Mouse (Mus musculus): ENCODE measurements at regions not wholly inside any gene's neighbourhood (a gene's known extent, or its start where the extent isn't known, plus 50 kb on each side); places are given as distances from the start of the nearest gene placed in this dataset.

DNA sequence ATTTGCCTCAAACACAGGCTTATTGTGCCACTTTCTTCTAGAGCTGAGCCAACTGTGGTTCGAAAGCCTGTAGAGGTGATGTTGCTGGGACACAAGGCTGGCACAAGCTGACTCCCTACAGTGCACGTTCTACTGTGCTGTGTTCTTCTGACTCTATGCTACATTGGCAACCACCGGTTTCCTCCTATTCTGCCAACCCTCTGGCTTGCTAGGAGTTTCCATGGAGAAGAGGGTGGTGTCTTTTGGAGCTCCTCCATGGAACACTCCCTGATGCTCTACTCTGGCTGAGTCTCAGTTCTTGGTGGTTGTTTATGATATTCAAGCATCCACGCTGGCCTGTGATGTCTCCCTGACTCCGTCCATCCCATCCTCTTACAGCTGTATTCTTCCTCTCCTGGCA, 124.9 kb upstream of the Nmur2 start:
- in situ Hi-C loops (cut with MseI, MboI), result no loop called here

DNA sequence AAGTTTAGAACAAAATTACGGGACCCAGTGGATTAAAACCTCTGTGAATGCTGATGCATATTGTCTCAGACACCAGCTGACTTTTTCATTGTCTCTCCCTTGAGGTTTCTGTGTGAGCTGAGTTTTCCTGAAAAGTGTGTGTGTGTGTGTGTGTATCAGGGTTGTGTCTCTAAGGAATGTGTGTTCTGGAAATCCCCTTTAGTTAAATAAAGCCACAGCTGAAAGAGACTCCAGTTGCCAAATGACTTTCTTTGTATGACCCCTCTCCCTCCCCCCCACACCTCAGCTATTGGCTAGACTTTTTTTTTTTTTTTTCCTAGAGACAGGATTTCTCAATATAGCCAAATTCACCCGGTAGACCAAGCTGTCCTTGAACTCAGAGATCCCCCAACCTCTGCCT, 119.5 kb upstream of the Nmur2 start:
- in situ Hi-C loops (cut with MseI, MboI), result no loop called here

DNA sequence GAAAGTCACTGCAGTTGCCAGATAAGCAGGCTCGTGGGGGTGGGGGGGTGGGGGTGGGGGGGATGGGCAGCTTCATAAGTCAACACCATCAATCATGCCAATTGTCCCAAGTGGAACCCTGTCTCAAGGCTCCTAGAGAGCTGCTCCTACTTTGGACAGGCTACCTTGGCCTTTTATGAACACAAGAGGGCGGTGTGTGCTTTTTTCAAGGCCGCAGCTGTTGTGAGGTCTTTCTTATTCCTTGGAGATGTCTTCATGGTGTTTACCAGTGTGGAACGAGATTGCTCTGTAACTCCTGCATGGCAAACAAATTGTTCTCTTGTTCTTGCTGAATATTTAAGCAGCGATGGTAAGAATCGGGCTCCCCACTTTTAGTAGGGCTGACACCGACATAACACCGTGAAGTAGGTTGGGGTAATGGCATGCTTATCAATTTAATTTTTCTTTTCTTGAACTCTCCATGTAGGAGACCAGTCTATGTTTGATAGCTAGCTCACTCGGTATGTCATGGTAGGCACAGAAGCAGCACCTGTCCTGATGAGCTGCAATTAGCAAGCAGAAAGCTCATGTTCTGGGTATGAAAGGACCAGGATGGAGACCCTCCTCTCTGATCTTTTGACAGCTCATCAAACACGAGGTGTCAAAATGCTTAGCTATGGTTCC, 118.7 kb upstream of the Nmur2 start:
- in situ Hi-C loops (cut with MseI, MboI), result no loop called here

DNA sequence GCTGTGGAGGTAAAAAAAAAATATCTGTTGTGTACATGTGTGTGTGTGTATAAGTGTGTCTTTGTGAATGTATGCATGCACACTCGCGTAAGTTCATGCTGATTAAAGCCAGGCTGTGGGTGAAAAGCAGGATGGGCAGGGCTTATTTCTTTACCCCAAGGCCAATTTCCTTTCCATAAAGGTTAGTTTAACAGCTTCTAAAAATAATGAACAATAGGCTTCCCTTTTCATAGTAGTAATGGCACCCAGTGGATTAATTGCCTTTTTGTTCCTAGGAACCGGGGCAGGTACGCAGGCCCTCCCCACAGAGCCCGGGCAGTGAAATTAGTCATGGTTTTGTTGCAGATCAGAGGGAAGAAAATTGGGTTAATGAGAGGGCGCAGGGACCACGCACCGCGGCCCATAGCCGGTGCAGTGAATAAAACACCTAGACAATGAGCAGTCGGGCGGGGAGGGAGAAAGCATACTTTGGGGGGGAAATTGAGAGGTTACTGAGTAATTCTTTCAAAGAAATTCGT, 110.1 kb upstream of the Nmur2 start:
- in situ Hi-C loops (cut with MseI, MboI), result no loop called here

DNA sequence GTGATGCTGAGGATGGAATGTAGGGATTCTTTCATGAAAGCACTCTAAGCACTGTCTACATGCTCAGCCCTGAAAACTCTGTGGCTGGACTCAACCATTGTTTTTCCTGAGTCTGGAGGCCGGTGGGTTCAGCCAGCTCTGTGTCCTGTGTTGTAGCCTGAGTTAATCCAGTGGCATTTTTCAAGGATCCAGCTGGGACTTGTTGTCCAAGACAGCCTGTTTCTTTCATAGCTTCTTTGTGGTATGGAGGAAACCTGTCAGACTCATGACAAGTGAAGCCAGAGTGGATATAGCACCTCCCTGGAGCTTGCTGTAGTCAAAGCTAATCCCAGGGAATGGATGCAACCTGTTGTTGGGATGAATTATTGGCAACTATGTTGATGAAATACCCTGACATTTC, 108.9 kb upstream of the Nmur2 start:
- in situ Hi-C loops (cut with MseI, MboI), result loop anchor here in 1 of 2 experiments (25.0 kb wide), 2 partner anchors 1163 to 1313 kb away; no protein-coding TSS in a partner anchor

DNA sequence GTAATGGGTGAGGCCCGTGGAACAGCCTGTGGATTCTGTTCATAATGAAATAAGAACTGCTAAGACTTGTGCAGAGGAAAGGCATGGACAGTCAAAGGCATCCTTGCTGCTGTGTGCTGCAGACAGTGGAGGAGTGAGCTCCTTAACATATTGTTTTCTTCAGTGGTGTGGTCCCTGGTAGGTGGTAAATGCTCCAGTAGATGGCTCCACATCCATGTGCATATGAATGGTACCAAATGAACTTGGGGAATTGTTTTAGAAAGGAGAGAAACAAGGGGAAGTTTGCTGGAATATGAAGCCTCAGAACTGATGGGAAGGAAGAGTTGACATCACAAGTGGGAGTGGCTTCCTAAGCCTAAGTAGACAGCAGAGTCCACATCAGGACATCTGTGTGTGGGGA, 108.1 kb upstream of the Nmur2 start:
- in situ Hi-C loops (cut with MseI, MboI), result loop anchor here in 1 of 2 experiments (25.0 kb wide), 2 partner anchors 1163 to 1313 kb away; no protein-coding TSS in a partner anchor

DNA sequence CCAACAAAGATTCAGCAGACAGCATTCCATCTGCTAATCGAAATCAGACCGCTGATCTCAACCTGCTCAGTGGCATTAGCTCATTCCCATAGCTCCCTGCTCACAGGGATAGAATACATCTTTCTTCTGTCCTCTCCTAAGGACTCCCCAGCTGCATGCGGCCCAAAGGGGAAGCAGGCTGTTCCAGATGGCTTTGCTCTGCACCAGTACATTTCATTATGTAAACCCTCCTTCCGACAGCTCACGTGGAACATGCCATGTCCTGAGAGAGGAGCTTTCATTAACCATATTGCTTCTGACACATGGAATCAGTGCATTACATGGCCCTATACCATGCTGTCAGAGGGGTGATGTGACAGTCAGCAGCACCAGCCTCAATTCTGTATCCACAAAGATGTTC, 105.9 kb upstream of the Nmur2 start:
- in situ Hi-C loops (cut with MseI, MboI), result loop anchor here in 1 of 2 experiments (25.0 kb wide), 2 partner anchors 1166 to 1316 kb away; no protein-coding TSS in a partner anchor

DNA sequence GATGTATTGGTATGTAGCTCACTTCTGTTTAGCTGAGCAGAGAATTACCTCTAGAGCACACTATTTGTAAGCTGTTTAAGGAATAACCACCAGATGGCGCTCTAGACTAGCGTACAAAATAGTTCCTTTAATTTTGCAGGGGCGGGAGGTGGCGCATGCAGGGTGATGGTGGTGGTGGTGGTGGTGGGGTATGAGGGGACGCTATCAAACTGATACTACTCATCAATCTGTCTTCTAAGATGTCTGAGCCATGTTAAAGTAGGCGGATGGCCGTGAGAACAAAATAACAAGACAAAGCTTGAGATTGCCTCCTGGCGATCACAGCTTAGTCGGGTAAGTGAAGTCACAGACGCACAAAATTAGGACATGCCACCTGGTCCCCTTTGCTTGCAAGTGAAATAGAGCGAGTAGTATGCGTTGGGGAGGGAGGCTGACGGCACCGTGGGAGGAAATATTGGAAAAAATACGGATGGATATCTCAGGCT, 90.6 kb upstream of the Nmur2 start:
- in situ Hi-C loops (cut with MseI, MboI), result loop anchor here in 1 of 2 experiments (25.0 kb wide), 2 partner anchors 1181 to 1331 kb away; no protein-coding TSS in a partner anchor

DNA sequence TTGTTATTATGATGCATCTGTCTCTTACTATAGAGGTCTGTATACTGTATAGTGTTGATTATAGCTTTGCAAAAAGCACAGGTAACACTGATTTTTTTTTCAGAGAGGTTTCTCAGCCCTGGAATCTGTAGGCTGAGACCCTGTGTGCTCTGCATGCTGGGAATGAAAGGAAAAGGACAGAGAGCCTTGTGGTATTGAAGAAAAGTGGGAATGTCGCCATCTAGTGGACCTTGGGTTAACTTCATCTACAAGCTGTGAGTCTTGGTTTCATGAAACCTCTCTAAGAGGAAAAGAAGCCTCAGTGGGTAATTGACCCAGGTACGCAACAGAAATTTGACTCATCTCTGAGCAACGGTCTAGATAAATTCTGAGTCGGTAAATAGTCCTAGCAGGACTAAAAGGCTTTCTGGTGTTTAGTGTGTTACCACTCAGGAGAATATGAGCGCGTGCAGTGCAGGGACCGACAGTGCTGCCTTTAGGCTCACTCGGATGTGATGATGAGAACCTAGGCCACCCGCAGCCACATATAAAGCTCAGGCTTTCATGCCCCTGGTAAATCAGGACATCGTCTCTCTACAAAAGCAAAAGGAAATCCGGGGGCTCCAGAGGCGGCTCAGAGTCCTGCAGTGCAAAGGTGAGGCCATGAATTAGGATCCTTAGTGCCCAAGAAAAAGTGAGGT, 75.9 kb upstream of the Nmur2 start:
- in situ Hi-C loops (cut with MseI, MboI), result no loop called here

DNA sequence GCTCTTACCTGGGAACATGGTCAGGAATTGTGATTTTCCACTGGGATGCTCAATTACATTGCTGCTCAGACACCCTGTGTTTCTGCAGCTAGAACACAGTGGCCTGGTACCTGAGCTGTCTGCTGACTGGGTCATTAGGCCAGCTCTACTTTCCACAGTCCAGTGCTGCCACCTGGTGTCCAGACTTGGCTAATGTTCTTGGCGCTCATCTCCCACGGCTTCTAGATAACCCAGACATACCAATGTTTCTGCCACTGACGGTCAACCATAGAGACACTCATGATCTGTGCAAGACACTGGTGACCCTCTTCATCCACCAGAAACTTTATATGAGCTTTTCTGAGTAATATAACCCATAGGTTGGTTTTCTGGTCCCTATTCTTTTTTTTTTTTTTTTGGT, 67.1 kb upstream of the Nmur2 start:
- in situ Hi-C loops (cut with MseI, MboI), result loop anchor here (5.0 to 10.0 kb wide), 3 partner anchors 91 to 593 kb away; no protein-coding TSS in a partner anchor

DNA sequence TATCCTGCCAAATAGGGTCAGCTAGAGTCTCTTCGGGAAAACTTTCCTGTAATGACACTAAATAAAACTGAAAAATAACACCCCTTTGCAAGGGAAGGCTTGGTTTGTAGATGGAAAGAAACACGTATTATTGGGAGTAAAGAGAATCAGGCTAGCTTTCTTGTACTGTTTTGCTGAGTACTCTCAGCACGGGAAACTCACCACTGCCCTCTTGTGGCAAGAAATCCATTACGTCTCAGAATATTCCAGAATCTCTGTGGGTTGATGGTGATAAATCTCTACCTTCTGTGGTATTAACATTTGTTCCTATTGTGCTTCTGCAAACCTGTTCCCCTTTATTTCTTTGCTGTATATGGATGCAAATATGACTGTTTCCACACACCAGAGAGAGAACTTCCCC, 64.8 kb upstream of the Nmur2 start:
- in situ Hi-C loops (cut with MseI, MboI), result loop anchor here (5.0 to 10.0 kb wide), 3 partner anchors 88 to 591 kb away; no protein-coding TSS in a partner anchor

DNA sequence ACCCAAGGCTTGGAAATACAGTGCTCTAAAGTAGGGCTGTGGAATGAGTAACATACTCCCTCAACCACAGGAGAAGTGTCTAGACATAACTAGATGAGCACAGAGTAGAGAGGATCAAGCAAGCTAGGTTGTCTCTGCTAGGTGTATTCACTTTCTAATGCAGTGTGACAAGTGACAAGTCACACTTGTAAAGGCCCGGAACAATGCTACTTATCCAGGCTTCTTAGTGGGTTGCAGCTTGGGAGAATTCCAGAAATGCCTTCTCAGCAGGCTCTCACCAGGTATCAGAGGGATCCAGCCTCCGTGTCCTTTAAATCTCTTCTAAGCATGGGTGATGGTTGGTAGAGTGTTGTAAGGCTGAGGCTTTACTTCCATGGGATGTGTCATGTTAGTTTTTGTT, 52.1 kb upstream of the Nmur2 start:
- in situ Hi-C loops (cut with MseI, MboI), result no loop called here
